Mouse (Mus musculus): ENCODE measurements around the gene Ppm1l. TPM values are rescaled to one million over a fixed set of nuclear protein-coding genes. Genes with fewer than 3 reads are reported as not detected.

Gene Ppm1l
- total RNA-seq (2021), result 10 to 100 TPM; 24.1 to 31.3 TPM
- 7.6 and 14.2 TPM in 2 replicates for polyA plus RNA-seq (2012; rRNA removed)
- long read RNA-seq, full-length matches to known transcripts, result 12 of 16 reads
- long read RNA-seq, partial matches to known transcripts, result 0 of 16 reads
- long read RNA-seq, other reads (novel, unspliced or antisense), result 4 of 16 reads

- Histone ChIP-seq H3K4me3 (peak within 1 kb of the TSS; percentile 86), H3K79me2 (replicated peaks; ENCODE audit: control insufficient read depth, insufficient read depth, low read length) (no peaks in the 10 kb centered on the region), H3K27ac (peak within 1 kb of the TSS; percentile 100), H3K4me1 (ENCODE audit: control insufficient read depth, insufficient read depth, low read length) (peaks cover 8% of the 10 kb centered on the region), H3K36me3 (ENCODE audit: control insufficient read depth, insufficient read depth, low read length) (no peaks in the 10 kb centered on the region), H3K9ac (ENCODE audit: low read depth, low read length) (peak within 1 kb of the TSS; percentile 89), H3K27me3 (ENCODE audit: control insufficient read depth, insufficient read depth, low read length) (no peaks in the 10 kb centered on the region)
- intact Hi-C loops (cut with DNase I), result loop anchor here (1.0 to 5.0 kb wide), 4 partner anchors 41 to 404 kb away; partner anchors contain the start of genes Kpna4 and Nmd3
- under 1% methylated on average over 66 of the region's 80 CpGs for WGBS
- DNase-seq, result peak; percentile 90 to 94
- TF ChIP-seq CTCF (IDR thresholded peaks at IDR 0.05) (no peak; the same call in 1 of the 2 replicates), POLR2A (IDR thresholded peaks at IDR 0.05; ENCODE audit: insufficient read depth, low read depth, low read length) (peak; percentile 74; the same call in 1 of the 2 replicates), EP300 (IDR thresholded peaks at IDR 0.05; ENCODE audit: insufficient read depth, low read depth, low read length) (0 out of 2 replicates have a peak, but pooled peaks have one; percentile 54)
Measured at GRCm38 (mm10) chr3:69316391-69317195, at the start of gene Ppm1l. Ppm1l (plus strand) TSS chr3:69316861.

GRCm38 (mm10) chr3:69271812-69272211 lies 44.8 kb upstream of the Ppm1l start:
- intact Hi-C loops (cut with DNase I), result no loop called here
- H3K27ac ChIP-seq, result no peak overlapping the region
- peak; percentile 41 to 73 for DNase-seq

GRCm38 (mm10) chr3:69274018-69274663 lies 42.5 kb upstream of the Ppm1l start:
- Histone ChIP-seq H3K27ac (no peak overlapping the region), H3K4me3 (no peak overlapping the region), H3K27me3 (ENCODE audit: control insufficient read depth, insufficient read depth, low read length) (no peaks in the 10 kb centered on the region), H3K79me2 (replicated peaks; ENCODE audit: control insufficient read depth, insufficient read depth, low read length) (no peaks in the 10 kb centered on the region), H3K4me1 (ENCODE audit: control insufficient read depth, insufficient read depth, low read length) (no peaks in the 10 kb centered on the region), H3K9ac (ENCODE audit: low read depth, low read length) (no peak overlapping the region), H3K36me3 (ENCODE audit: control insufficient read depth, insufficient read depth, low read length) (no peaks in the 10 kb centered on the region)
- intact Hi-C loops (cut with DNase I), result no loop called here
- WGBS, result 85% methylated on average over 16 of the region's 16 CpGs
- TF ChIP-seq POLR2A (IDR thresholded peaks at IDR 0.05; ENCODE audit: insufficient read depth, low read depth, low read length) (no peak), EP300 (IDR thresholded peaks at IDR 0.05; ENCODE audit: insufficient read depth, low read depth, low read length) (no peak), CTCF (IDR thresholded peaks at IDR 0.05) (no peak)
- no peak for DNase-seq

More at GRCm38 (mm10) chr3:69271812-69272211, 44.8 kb upstream of the Ppm1l start:
- H3K4me3 ChIP-seq, result no peak overlapping the region
- WGBS, result 42% methylated on average over 7 of the region's 7 CpGs
- H3K36me3 ChIP-seq (ENCODE audit: control insufficient read depth, insufficient read depth, low read length), result no peaks in the 10 kb centered on the region
- TF ChIP-seq EP300 (IDR thresholded peaks at IDR 0.05; ENCODE audit: insufficient read depth, low read depth, low read length) (no peak), CTCF (IDR thresholded peaks at IDR 0.05) (peak; percentile 40)
- no peaks in the 10 kb centered on the region for H3K79me2 ChIP-seq (replicated peaks; ENCODE audit: control insufficient read depth, insufficient read depth, low read length)
- H3K4me1 ChIP-seq (ENCODE audit: control insufficient read depth, insufficient read depth, low read length), result no peaks in the 10 kb centered on the region
- no peaks in the 10 kb centered on the region for H3K27me3 ChIP-seq (ENCODE audit: control insufficient read depth, insufficient read depth, low read length)
- H3K9ac ChIP-seq (ENCODE audit: low read depth, low read length), result no peak overlapping the region

GRCm38 (mm10) chr3:69274664-69275312 lies 41.9 kb upstream of the Ppm1l start:
- intact Hi-C loops (cut with DNase I), result no loop called here

GRCm38 (mm10) chr3:69278648-69279047 lies 38.0 kb upstream of the Ppm1l start:
- TF ChIP-seq CTCF (IDR thresholded peaks at IDR 0.05) (no peak), EP300 (IDR thresholded peaks at IDR 0.05; ENCODE audit: insufficient read depth, low read depth, low read length) (no peak), POLR2A (IDR thresholded peaks at IDR 0.05; ENCODE audit: insufficient read depth, low read depth, low read length) (no peak)
- Histone ChIP-seq H3K79me2 (replicated peaks; ENCODE audit: control insufficient read depth, insufficient read depth, low read length) (no peaks in the 10 kb centered on the region), H3K27ac (no peak overlapping the region), H3K36me3 (ENCODE audit: control insufficient read depth, insufficient read depth, low read length) (no peaks in the 10 kb centered on the region), H3K4me3 (no peak overlapping the region), H3K9ac (ENCODE audit: low read depth, low read length) (no peak overlapping the region), H3K27me3 (ENCODE audit: control insufficient read depth, insufficient read depth, low read length) (no peaks in the 10 kb centered on the region), H3K4me1 (ENCODE audit: control insufficient read depth, insufficient read depth, low read length) (no peaks in the 10 kb centered on the region)
- no peak for DNase-seq
- WGBS, result 89% methylated on average over 6 of the region's 6 CpGs
- intact Hi-C loops (cut with DNase I), result no loop called here

More at GRCm38 (mm10) chr3:69274664-69275312, 41.9 kb upstream of the Ppm1l start:
- Histone ChIP-seq H3K27me3 (ENCODE audit: control insufficient read depth, insufficient read depth, low read length) (no peaks in the 10 kb centered on the region), H3K36me3 (ENCODE audit: control insufficient read depth, insufficient read depth, low read length) (no peaks in the 10 kb centered on the region), H3K4me3 (no peak overlapping the region), H3K79me2 (replicated peaks; ENCODE audit: control insufficient read depth, insufficient read depth, low read length) (no peaks in the 10 kb centered on the region), H3K4me1 (ENCODE audit: control insufficient read depth, insufficient read depth, low read length) (no peaks in the 10 kb centered on the region), H3K27ac (no peak overlapping the region), H3K9ac (ENCODE audit: low read depth, low read length) (no peak overlapping the region)
- no peak for DNase-seq
- no peak for TF ChIP-seq EP300 (IDR thresholded peaks at IDR 0.05; ENCODE audit: insufficient read depth, low read depth, low read length)
- no peak for TF ChIP-seq CTCF (IDR thresholded peaks at IDR 0.05)
- TF ChIP-seq POLR2A (IDR thresholded peaks at IDR 0.05; ENCODE audit: insufficient read depth, low read depth, low read length), result no peak
- 74% methylated on average over 15 of the region's 15 CpGs for WGBS

Data from heart, adult 2 months (tissue).